Mouse (Mus musculus): ENCODE measurements around the gene Bricd5.

DNA sequence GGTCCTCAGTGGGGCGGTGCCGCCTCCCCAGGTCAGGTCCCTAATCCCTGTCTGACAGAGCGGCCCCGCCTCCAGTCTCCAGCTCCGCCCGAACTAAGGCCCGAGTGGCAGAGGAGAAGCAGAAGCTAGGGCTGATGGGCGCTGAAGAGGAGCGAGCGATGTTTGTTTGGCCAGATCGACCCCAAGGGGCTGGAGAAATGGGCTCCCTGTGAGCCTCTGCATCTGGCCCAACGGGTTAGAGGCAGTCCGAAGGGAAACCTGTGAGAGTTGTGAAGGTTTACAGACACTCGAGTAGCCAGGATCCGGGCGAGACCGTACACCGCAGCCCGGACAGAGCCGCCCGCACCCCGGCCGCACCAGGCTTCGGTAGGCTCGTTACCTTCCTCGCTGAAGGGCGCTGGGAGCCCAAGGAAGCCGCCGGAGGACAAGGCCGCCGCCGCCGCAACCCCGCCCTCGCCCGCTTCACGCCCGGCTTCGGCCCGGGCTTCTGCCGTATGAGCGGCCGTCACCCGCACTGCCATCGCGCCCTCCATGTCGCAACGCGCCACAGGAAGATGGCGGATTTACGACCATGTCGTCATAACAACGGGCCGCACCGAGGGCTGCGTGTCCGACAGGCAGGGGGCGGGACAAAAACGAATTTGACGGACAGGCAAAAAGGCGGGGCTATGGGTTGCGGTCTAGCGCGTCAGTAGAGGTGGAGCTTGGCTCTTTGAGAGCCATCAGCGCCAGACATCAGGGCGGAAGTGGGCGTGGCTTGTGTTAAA, 18.7 kb upstream of the Bricd5 start:
- peak; percentile 66 for TF ChIP-seq POLR2A (IDR thresholded peaks at IDR 0.05; ENCODE audit: borderline replicate concordance, insufficient read depth, low read length)
- no peak for TF ChIP-seq CTCF (IDR thresholded peaks at IDR 0.05; ENCODE audit: borderline replicate concordance, insufficient read depth, low read depth, low read length)

All from cerebellum, adult 2 months (tissue).